Mouse (Mus musculus): Measurements from ENCODE around the gene Gm11009. TPM values are rescaled to one million over a fixed set of nuclear protein-coding genes. Genes with fewer than 3 reads are reported as not detected.

Gm11009 gene
- polyA plus RNA-seq (2012; rRNA removed), result not detected in 2 replicates

GRCm38 (mm10) chr2:176319394-176319793 is at the start of gene Gm11009:
Gm11009 (minus strand) TSS chr2:176319494.

Other genes with a start within 250 kb of the Gm11009 start
- 0.25 and 0.85 TPM in 2 replicates for gene Gm2004, start 169.7 kb downstream of the Gm11009 start, polyA plus RNA-seq (2012; rRNA removed)
- gene 2210418O10Rik, start 92.9 kb downstream of the Gm11009 start, polyA plus RNA-seq (2012; rRNA removed), result 1.7 TPM in 1 of 2 replicates, not detected in the other
- 0.36 and 0.51 TPM in 2 replicates for gene Gm14435, start 104.1 kb upstream of the Gm11009 start, polyA plus RNA-seq (2012; rRNA removed)
- 1.4 and 1.5 TPM in 2 replicates for gene Gm14434, start 167.3 kb upstream of the Gm11009 start, polyA plus RNA-seq (2012; rRNA removed)
- gene Zfp967, start 201.6 kb upstream of the Gm11009 start, polyA plus RNA-seq (2012; rRNA removed), result not detected in 2 replicates